Mouse (Mus musculus) heart, adult 9 months (tissue): ENCODE measurements around the gene 9930104L06Rik.
"Not testable (repeated sequence)": the region's sequence is repeated elsewhere in the genome, so short reads cannot be mapped to it uniquely, and the experiment has no call there.

ENCODE experiments used
- DNase-seq, 2 experiments: peaks; one replicate each; pipeline ENCODE4 v3.0.0; 2022; ENCODE audit warnings: low spot score in 2 of 2

9930104L06Rik gene

GRCm38 (mm10) chr4:124936613-124937471, at the start of gene 9930104L06Rik:
TSS of gene 9930104L06Rik (plus strand) at chr4:124937048.
- DNase-seq = peak; percentile 95 to 96

GRCm38 (mm10) chr4:124888702-124889101, 48.1 kb upstream of the 9930104L06Rik start:
- no peak for DNase-seq

GRCm38 (mm10) chr4:124889935-124890334, 46.9 kb upstream of the 9930104L06Rik start:
- DNase-seq = no peak

GRCm38 (mm10) chr4:124890831-124891230, 46.0 kb upstream of the 9930104L06Rik start:
- no peak for DNase-seq

- no peak for DNase-seq
These were observed 43.1 kb upstream of the 9930104L06Rik start for GRCm38 (mm10) chr4:124893769-124894168.

GRCm38 (mm10) chr4:124894508-124895428, 42.1 kb upstream of the 9930104L06Rik start:
- DNase-seq = no peak

- no peak for DNase-seq
These were observed 38.4 kb upstream of the 9930104L06Rik start for GRCm38 (mm10) chr4:124898428-124898827.

- no peak for DNase-seq
These were observed 36.9 kb upstream of the 9930104L06Rik start for GRCm38 (mm10) chr4:124899906-124900305.

- no peak for DNase-seq
These were observed 31.4 kb upstream of the 9930104L06Rik start for GRCm38 (mm10) chr4:124905417-124905816.

GRCm38 (mm10) chr4:124905971-124906822, 30.7 kb upstream of the 9930104L06Rik start:
- no peak for DNase-seq

GRCm38 (mm10) chr4:124928102-124928501, 8.7 kb upstream of the 9930104L06Rik start:
- no peak for DNase-seq

GRCm38 (mm10) chr4:124939211-124939610, 2.4 kb downstream of the 9930104L06Rik start, which contains the start of gene Cdca8:
TSS of gene Cdca8 (minus strand) at chr4:124939311.
- not testable (repeated sequence) for DNase-seq

GRCm38 (mm10) chr4:124943022-124943421, 6.2 kb downstream of the 9930104L06Rik start:
- DNase-seq = peak in 1 of 2 experiments; percentile 64

GRCm38 (mm10) chr4:124943781-124944180, 6.9 kb downstream of the 9930104L06Rik start:
- no peak for DNase-seq

- DNase-seq = no peak
These were observed 8.1 kb downstream of the 9930104L06Rik start for GRCm38 (mm10) chr4:124944961-124945360.

GRCm38 (mm10) chr4:124949488-124949887, 12.6 kb downstream of the 9930104L06Rik start:
- DNase-seq = no peak

GRCm38 (mm10) chr4:124950181-124951035, 13.6 kb downstream of the 9930104L06Rik start:
- DNase-seq = peak in 1 of 2 experiments; percentile 15

GRCm38 (mm10) chr4:124951036-124951433, 14.2 kb downstream of the 9930104L06Rik start:
- no peak for DNase-seq

- no peak for DNase-seq
These were observed 16.7 kb downstream of the 9930104L06Rik start for GRCm38 (mm10) chr4:124953546-124953945.

- peak; percentile 35 to 38 for DNase-seq
These were observed 20.4 kb downstream of the 9930104L06Rik start for GRCm38 (mm10) chr4:124957284-124957683.
